Mouse (Mus musculus): ENCODE measurements around the gene Ptges3l.

DNA sequence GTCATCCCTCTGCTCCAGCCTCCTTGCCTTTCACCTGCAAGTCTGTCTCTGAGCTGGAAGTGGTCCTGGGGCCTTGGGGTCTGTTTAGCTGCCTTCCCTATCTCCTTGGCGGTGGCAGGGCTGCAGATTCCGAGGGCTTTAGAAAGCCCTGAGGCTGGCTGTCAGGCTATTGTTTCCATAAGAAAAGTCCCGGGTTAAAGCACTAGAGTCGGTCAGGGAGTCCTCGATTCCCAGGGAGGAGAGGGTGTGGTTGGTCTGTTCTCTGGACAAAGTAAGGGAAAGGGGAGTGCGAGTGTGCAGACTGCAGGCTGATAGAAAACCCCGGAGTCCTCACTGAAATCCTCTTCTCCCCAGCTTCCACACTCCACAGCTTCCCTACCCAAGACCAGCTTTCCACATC, 45.1 kb upstream of the Ptges3l start:
- TF ChIP-seq CTCF (conservative IDR thresholded peaks at IDR 0.05; ENCODE audit: insufficient read depth, insufficient read length, low read depth, low read length) (no peak), POLR2A (IDR thresholded peaks at IDR 0.05; ENCODE audit: low read depth, low read length) (no peak)
